Mouse (Mus musculus) midbrain, embryonic 14.5 days (tissue): Measurements from ENCODE around the gene Smad3. TPM values are rescaled to one million over a fixed set of nuclear protein-coding genes. Genes with fewer than 3 reads are reported as not detected.

Experiments
- ATAC-seq: fragments of 200-750 bp; cut with Nextera tagmentation; 2 replicates; pipeline ENCODE4 v1.8.0; 2017; ENCODE audit warnings: moderate number of reproducible peaks, moderate library complexity; ENCODE audit not compliant: low FRiP score, low TSS enrichment
- DNase-seq: peaks from one replicate; pipeline ENCODE4 v3.0.0-alpha.2; 2015
- H3K27ac ChIP-seq: fragments of 300-500 bp; sonication (generic); replicated peaks from 2 replicates; pipeline ENCODE4 v1.5.1; 2014; ENCODE audit warnings: mild to moderate bottlenecking, low read depth, low read length, moderate library complexity
- H3K27me3 ChIP-seq: fragments of 300-500 bp; sonication (generic); 2 replicates; pipeline ENCODE4 v1.6.1; 2014; ENCODE audit warnings: low read length, control low read depth, mixed read lengths; ENCODE audit not compliant: control insufficient read depth, insufficient read depth
- H3K36me3 ChIP-seq: fragments of 300-500 bp; sonication (generic); 2 replicates; pipeline ENCODE4 v1.6.1; 2014; ENCODE audit warnings: low read length, control low read depth; ENCODE audit not compliant: control insufficient read depth, insufficient read depth
- H3K4me1 ChIP-seq: fragments of 300-500 bp; sonication (generic); 2 replicates; pipeline ENCODE4 v1.6.1; 2014; ENCODE audit warnings: mild to moderate bottlenecking, antibody characterized with exemption, low read length, control low read depth; ENCODE audit not compliant: control insufficient read depth, insufficient read depth
- H3K4me2 ChIP-seq: fragments of 300-500 bp; sonication (generic); 2 replicates; pipeline ENCODE4 v1.6.1; 2014; ENCODE audit warnings: mild to moderate bottlenecking, low read length, moderate library complexity
- H3K4me3 ChIP-seq: fragments of 300-500 bp; sonication (generic); replicated peaks from 2 replicates; pipeline ENCODE4 v1.5.1; 2014; ENCODE audit warnings: low read depth, low read length
- H3K9ac ChIP-seq: fragments of 300-500 bp; sonication (generic); replicated peaks from 2 replicates; pipeline ENCODE4 v1.6.1; 2014; ENCODE audit warnings: mild to moderate bottlenecking, low read length, moderate library complexity
- H3K9me3 ChIP-seq: fragments of 300-500 bp; sonication (generic); 2 replicates; pipeline ENCODE4 v1.6.1; 2016; ENCODE audit warnings: low read length, control low read depth, mixed read lengths; ENCODE audit not compliant: control insufficient read depth
- WGBS: fragments of 180-500 bp; shearing (Covaris S2); extraction: QIAGEN DNeasy Blood & Tissue Kit; methylation state at CpG from one replicate; pipeline ENCODE4 v1.1.7; 2014; 5-methylcytosine and 5-hydroxymethylcytosine counted together
- polyA plus RNA-seq: library from polyadenylated mRNA; unstranded; fragments of >200 nt; fragmentation: Nextera tagmentation; extraction: Ambion mirVana; gene quantifications from 2 replicates; pipeline ENCODE4 v1.2.1, GENCODE M21; 2014

Gene Smad3
- polyA plus RNA-seq, 1 experiment from 2014 or later: 7.7 TPM

DNA sequence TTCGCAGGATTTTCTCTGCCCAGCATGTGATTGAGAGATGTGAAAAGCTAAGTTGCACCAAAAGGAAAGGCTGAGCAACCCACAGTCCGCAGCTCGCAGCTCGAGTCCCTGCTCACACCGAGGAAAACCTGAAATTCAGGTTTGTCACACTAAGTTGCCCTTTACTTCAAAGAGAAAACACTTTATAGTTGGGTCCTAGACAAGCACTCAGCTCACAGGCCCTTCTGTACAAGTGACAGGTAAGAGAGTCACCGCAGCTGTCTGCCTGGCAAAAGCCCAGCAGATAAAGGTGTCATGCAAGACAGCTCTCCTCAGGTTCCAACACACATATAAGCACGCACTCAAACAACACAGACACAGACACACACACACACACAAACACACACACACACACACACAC is 5.2 kb downstream of the Smad3 start:
- H3K9ac ChIP-seq: no peak overlapping the region
- no peak overlapping the region for H3K4me3 ChIP-seq
- H3K27me3 ChIP-seq: no peaks in the 10 kb centered on the region
- DNase-seq: no peak
- no peaks in the 10 kb centered on the region for H3K9me3 ChIP-seq
- no peak overlapping the region for H3K27ac ChIP-seq
- no peak for ATAC-seq
- H3K36me3 ChIP-seq: no peaks in the 10 kb centered on the region
- 79% methylated on average over 7 of the region's 7 CpGs for WGBS
- H3K4me2 ChIP-seq: no peak overlapping the region
- peaks cover 50% of the 10 kb centered on the region for H3K4me1 ChIP-seq

- Histone ChIP-seq H3K9me3 (no peaks in the 10 kb centered on the region), H3K36me3 (no peaks in the 10 kb centered on the region), H3K27ac (no peak overlapping the region), H3K4me2 (no peak overlapping the region), H3K27me3 (no peaks in the 10 kb centered on the region), H3K9ac (no peak overlapping the region), H3K4me3 (no peak overlapping the region), H3K4me1 (peaks cover 43% of the 10 kb centered on the region)
- ATAC-seq (no peak), DNase-seq (no peak)
- WGBS: 81% methylated on average over 4 of the region's 4 CpGs
Observed at GRCm38 (mm10) chr9:63751325-63751724, 6.5 kb downstream of the Smad3 start.

GRCm38 (mm10) chr9:63750360-63750974 is 7.3 kb downstream of the Smad3 start:
- peak overlapping the region; percentile 14; the same call in 1 of the 2 replicates for H3K4me2 ChIP-seq
- no peak overlapping the region; the same call in 1 of the 2 replicates for H3K27ac ChIP-seq

DNA sequence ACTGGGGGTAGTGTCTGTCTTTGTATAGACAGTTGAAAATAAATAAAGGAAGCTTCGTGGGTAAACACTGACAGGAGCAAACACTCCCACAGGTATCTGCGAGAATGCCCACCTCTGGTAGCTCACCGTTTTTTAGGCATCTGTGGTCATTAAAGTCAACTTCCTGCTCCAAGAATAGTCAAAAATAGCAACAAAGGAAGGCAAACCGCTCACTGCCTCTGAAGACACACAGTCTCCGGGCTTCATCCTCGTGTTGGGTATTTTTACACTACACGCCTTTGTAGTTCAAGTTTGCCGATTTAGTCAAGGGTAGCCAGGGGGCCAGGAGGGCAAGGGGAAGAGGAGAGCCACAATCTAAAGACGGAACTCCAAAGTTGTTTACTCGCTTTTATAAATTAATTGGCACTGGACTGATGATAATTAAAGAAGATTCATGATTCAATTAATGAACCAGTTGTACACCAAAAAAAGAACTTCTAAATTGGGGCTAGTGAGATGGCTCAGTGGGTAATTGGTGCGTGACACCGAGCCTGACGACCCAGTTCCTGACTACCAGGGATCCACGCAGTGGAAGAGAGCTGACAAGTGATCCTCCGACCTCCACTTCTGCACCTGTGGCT is 8.4 kb downstream of the Smad3 start:
- H3K4me2 ChIP-seq: no peak overlapping the region
- no peaks in the 10 kb centered on the region for H3K27me3 ChIP-seq
- no peak overlapping the region for H3K4me3 ChIP-seq
- ATAC-seq (no peak), DNase-seq (no peak)
- no peaks in the 10 kb centered on the region for H3K9me3 ChIP-seq
- H3K27ac ChIP-seq: no peak overlapping the region
- H3K4me1 ChIP-seq: peaks cover 27% of the 10 kb centered on the region
- H3K36me3 ChIP-seq: no peaks in the 10 kb centered on the region
- WGBS: 54% methylated on average over 15 of the region's 15 CpGs
- no peak overlapping the region for H3K9ac ChIP-seq

More at GRCm38 (mm10) chr9:63750360-63750974, 7.3 kb downstream of the Smad3 start:
- Histone ChIP-seq H3K4me1 (peaks cover 38% of the 10 kb centered on the region), H3K4me3 (no peak overlapping the region), H3K36me3 (no peaks in the 10 kb centered on the region), H3K9me3 (no peaks in the 10 kb centered on the region), H3K27me3 (no peaks in the 10 kb centered on the region), H3K9ac (no peak overlapping the region)
- no peak for ATAC-seq
- no peak for DNase-seq
- WGBS: 23% methylated on average over 10 of the region's 10 CpGs

GRCm38 (mm10) chr9:63747645-63748295 is 10.0 kb downstream of the Smad3 start:
- Histone ChIP-seq H3K4me2 (no peak overlapping the region), H3K9ac (no peak overlapping the region), H3K4me3 (no peak overlapping the region), H3K4me1 (peaks cover 26% of the 10 kb centered on the region), H3K27ac (no peak overlapping the region), H3K36me3 (no peaks in the 10 kb centered on the region), H3K27me3 (no peaks in the 10 kb centered on the region), H3K9me3 (no peaks in the 10 kb centered on the region)
- ATAC-seq (no peak), DNase-seq (no peak)
- 86% methylated on average over 9 of the region's 9 CpGs for WGBS

DNA sequence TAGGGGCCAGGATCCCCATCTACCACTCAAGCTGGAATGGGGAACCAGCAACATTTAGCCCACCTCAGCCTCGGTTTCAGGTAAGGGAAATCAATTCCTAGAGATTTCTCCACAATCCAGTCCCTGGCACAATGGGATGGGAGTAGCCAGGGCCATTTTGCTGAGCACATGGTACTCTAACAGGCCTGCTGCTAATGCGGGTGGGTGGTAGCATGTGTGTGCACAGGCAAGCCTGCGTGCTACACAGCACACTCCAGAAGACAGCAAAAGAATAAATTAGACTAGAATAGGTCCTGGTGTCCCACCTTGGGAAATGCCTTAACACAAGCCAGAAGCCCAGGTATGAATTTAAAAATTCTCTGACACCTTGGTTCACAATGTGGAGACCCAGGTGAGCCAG is 10.8 kb downstream of the Smad3 start:
- DNase-seq (no peak), ATAC-seq (no peak)
- WGBS: 89% methylated on average over 3 of the region's 3 CpGs
- Histone ChIP-seq H3K4me1 (peaks cover 29% of the 10 kb centered on the region), H3K9ac (no peak overlapping the region), H3K4me3 (no peak overlapping the region), H3K9me3 (no peaks in the 10 kb centered on the region), H3K36me3 (no peaks in the 10 kb centered on the region), H3K27me3 (no peaks in the 10 kb centered on the region), H3K27ac (no peak overlapping the region), H3K4me2 (no peak overlapping the region)

DNA sequence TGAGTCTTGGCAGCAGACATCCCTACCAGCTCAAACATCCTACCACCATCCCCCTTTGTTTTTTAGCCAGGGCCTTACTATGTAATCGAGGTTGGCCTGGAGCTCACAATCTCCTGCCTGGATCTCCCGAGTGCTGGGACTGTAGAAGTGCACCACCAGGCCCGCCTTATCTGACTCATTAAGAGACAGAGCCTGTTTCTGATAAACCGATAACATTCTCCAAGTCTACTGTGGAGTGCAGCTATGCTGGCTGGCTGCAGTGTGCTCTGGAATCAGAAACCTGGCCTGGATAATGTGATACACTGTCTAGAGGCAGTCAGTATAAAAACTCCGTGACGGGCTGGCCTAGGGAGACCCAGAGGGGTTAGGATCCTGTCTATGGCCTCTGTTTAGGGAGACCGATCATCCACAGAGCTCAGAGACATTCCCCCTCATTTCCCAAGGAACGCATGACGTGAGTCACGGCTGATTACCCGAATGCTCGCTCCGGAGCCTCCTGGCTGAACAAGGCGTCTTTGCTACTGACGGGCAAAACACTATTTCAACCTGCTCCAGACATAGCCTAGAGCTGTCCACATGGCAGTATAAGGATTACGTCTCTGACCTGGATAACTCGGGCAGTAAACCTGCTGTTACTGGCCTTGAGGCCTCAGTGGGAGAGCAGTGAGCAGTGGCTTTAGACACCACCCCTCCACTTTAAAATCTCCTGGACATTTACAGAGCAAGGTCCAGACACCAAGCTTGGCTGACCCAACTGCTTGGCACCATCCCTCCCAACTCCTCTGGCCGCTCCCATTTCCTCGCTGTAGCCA is 11.8 kb downstream of the Smad3 start:
- no peak overlapping the region for H3K4me2 ChIP-seq
- no peaks in the 10 kb centered on the region for H3K9me3 ChIP-seq
- H3K36me3 ChIP-seq: no peaks in the 10 kb centered on the region
- H3K27ac ChIP-seq: no peak overlapping the region
- DNase-seq (peak; percentile 50), ATAC-seq (no peak)
- peaks cover 29% of the 10 kb centered on the region for H3K4me1 ChIP-seq
- H3K9ac ChIP-seq: no peak overlapping the region
- 36% methylated on average over 19 of the region's 19 CpGs for WGBS
- no peaks in the 10 kb centered on the region for H3K27me3 ChIP-seq
- H3K4me3 ChIP-seq: no peak overlapping the region

DNA sequence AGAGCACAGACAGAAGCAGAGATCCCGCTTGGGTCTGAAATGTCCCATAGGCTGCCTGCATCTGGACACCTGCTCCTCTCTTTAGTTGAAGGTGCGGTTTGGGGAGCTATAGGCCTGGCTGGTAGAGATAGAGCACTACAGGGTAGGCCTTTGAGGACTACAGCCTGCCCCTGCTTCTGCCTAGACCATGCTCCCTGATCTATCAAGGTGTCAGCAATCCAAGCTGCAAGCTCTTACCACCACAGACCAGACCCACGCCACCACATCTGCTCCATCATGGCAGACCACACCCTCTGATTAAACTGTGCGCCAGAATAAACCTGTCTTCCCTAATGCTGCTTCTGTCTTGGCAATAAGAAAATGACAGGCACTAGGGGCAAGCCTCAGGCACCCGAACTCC is 13.2 kb downstream of the Smad3 start:
- Histone ChIP-seq H3K27me3 (no peaks in the 10 kb centered on the region), H3K4me1 (peaks cover 22% of the 10 kb centered on the region), H3K9me3 (no peaks in the 10 kb centered on the region), H3K36me3 (no peaks in the 10 kb centered on the region), H3K4me3 (no peak overlapping the region), H3K27ac (no peak overlapping the region), H3K4me2 (no peak overlapping the region), H3K9ac (no peak overlapping the region)
- WGBS: 97% methylated on average over 5 of the region's 5 CpGs
- no peak for DNase-seq
- no peak for ATAC-seq
